Mouse (Mus musculus) intestine, embryonic 14.5 days (tissue): ENCODE data around the gene Ccdc82. TPM values are rescaled to one million over a fixed set of nuclear protein-coding genes. Genes with fewer than 3 reads are reported as not detected.

Source experiments
- ATAC-seq: fragments of 200-750 bp; cut with Nextera tagmentation; replicated peaks from 2 replicates; pipeline ENCODE4 v1.8.0; 2017; ENCODE audit warnings: low read depth, moderate number of reproducible peaks, moderate TSS enrichment, moderate library complexity; ENCODE audit not compliant: low FRiP score, low TSS enrichment
- DNase-seq: peaks from one replicate; pipeline ENCODE4 v3.0.0-alpha.2; 2018; ENCODE audit warnings: low spot score
- H3K27ac ChIP-seq: fragments of 300-500 bp; sonication (generic); 2 replicates; pipeline ENCODE4 v1.5.1; 2014; ENCODE audit warnings: low read depth, mild to moderate bottlenecking, control low read depth
- H3K27me3 ChIP-seq: fragments of 300-500 bp; sonication (generic); replicated peaks from 2 replicates; pipeline ENCODE4 v1.6.1; 2014; ENCODE audit warnings: low read length, control low read depth; ENCODE audit not compliant: control insufficient read depth, insufficient read depth
- H3K36me3 ChIP-seq: fragments of 300-500 bp; sonication (generic); 2 replicates; pipeline ENCODE4 v1.6.1; 2014; ENCODE audit warnings: low read length, control low read depth; ENCODE audit not compliant: control insufficient read depth, insufficient read depth
- H3K4me1 ChIP-seq: fragments of 300-500 bp; sonication (generic); replicated peaks from 2 replicates; pipeline ENCODE4 v1.6.1; 2014; ENCODE audit warnings: low read length, control low read depth, mixed read lengths; ENCODE audit not compliant: control insufficient read depth, insufficient read depth
- H3K4me2 ChIP-seq: fragments of 300-500 bp; sonication (generic); 2 replicates; pipeline ENCODE4 v1.6.1; 2014; ENCODE audit warnings: low read length
- H3K4me3 ChIP-seq: fragments of 300-500 bp; sonication (generic); 2 replicates; pipeline ENCODE4 v1.5.1; 2014; ENCODE audit warnings: low read depth, low read length, control low read depth, mixed read lengths
- H3K9ac ChIP-seq: fragments of 300-500 bp; sonication (generic); 2 replicates; pipeline ENCODE4 v1.6.1; 2014; ENCODE audit warnings: mild to moderate bottlenecking, low read length
- H3K9me3 ChIP-seq: fragments of 300-500 bp; sonication (generic); 2 replicates; pipeline ENCODE4 v1.6.1; 2016; ENCODE audit warnings: low read length, control low read depth; ENCODE audit not compliant: control insufficient read depth
- WGBS: fragments of 180-500 bp; shearing (Covaris S2); extraction: QIAGEN DNeasy Blood & Tissue Kit; methylation state at CpG from one replicate; pipeline ENCODE4 v1.1.7; 2014; 5-methylcytosine and 5-hydroxymethylcytosine counted together
- polyA plus RNA-seq: library from polyadenylated mRNA; unstranded; fragments of >200 nt; fragmentation: Nextera tagmentation; extraction: Ambion mirVana; gene quantifications from 2 replicates; pipeline ENCODE4 v1.2.1, GENCODE M21; 2014

Ccdc82 gene
- polyA plus RNA-seq, 1 experiment from 2014 or later = 10.2 TPM

DNA sequence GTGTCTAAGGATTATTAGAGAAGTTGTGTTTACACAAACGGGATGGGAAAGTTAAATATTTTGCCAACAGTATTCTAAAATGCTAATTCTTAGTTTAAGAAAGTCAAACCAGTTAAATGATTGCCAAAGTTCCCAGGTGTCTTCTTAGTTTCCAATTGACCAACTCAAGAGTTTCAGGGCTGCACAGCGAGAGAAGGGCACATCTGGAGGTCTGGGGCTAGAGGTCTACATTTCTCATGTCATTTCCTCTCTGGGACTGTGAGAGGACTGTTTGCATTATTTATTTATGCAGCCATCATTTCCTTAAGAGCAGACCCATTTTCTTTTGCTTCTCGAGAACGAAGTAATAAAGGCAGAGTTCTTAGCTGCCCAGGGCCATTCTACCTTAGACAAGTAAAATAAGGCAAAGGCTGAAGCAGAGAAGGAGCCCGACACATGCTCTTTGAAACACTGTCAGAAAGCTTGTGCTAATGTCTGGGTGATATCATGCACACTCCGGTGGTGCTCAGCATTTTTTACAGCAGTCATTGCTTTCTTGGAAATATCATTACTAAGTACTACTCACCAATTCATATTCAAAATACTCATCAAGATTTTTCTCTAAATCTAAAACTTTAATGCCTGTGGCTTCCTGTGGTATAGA lies 55.5 kb downstream of the Ccdc82 start:
- no peak overlapping the region for H3K4me3 ChIP-seq
- no peak overlapping the region for H3K27ac ChIP-seq
- H3K27me3 ChIP-seq = no peaks in the 10 kb centered on the region
- peaks cover 34% of the 10 kb centered on the region for H3K4me1 ChIP-seq
- no peaks in the 10 kb centered on the region for H3K9me3 ChIP-seq
- H3K9ac ChIP-seq = no peak overlapping the region
- WGBS = 22% methylated on average over 6 of the region's 6 CpGs
- peak overlapping the region; percentile 21; the same call in 1 of the 2 replicates for H3K4me2 ChIP-seq
- H3K36me3 ChIP-seq = no peaks in the 10 kb centered on the region
- ATAC-seq (no peak), DNase-seq (no peak)

DNA sequence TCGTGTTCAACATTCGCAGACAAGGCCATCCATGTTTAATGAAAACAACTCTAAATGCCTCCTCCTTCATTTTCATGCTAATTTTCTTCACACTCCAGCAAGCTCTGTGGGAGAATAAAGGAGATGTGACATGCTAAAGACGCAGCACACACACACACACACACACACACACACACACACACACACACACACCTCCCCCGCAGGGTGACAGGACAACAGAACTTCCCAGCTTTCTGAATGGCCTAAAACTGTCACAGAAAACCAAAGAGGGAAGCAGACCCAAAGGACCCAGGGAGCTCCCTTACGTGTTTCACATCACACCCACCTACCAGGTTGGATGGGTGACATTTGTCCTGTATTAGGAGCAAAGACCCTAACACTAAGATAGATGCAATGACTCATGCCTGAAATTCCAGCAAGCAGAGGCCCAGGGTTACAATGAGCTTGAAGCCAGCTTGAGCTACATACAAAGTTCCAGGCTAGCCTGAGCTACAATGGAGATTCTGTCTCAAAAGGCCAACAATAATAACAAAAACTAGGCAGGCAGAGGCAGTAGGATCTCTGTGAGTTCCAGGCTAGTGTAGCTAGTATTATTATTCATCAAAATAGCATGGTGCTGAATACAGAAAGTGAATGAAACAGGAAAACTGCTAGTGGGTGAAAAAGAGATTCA lies 56.5 kb downstream of the Ccdc82 start:
- Histone ChIP-seq H3K27ac (no peak overlapping the region), H3K9ac (no peak overlapping the region), H3K4me2 (no peak overlapping the region), H3K36me3 (no peaks in the 10 kb centered on the region), H3K9me3 (no peaks in the 10 kb centered on the region), H3K4me1 (peaks cover 29% of the 10 kb centered on the region), H3K4me3 (no peak overlapping the region), H3K27me3 (no peaks in the 10 kb centered on the region)
- no peak for DNase-seq
- 76% methylated on average over 5 of the region's 5 CpGs for WGBS
- no peak for ATAC-seq

DNA sequence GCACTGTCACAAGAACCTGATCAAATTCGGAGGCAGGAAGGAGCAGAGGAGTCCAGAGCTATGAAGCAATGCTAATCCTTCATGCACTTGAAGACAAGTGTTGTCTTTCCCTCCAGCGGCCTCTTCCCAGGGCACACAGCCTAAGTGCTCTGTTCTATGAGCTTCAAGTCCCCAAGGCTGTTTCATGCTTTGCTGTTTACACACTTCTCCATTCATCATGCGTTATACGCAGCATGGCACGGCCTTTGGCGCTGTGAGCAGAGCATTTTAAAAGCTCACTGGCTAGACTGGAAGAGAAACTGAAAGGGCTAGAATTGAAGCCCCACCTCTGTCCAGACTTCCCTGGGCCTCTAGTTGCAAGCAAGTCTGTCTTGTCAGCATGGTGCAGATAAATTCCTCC lies 57.2 kb downstream of the Ccdc82 start:
- ATAC-seq = no peak
- H3K4me1 ChIP-seq = peaks cover 25% of the 10 kb centered on the region
- no peak for DNase-seq
- H3K36me3 ChIP-seq = no peaks in the 10 kb centered on the region
- no peaks in the 10 kb centered on the region for H3K9me3 ChIP-seq
- no peak overlapping the region for H3K4me2 ChIP-seq
- 36% methylated on average over 6 of the region's 6 CpGs for WGBS
- no peaks in the 10 kb centered on the region for H3K27me3 ChIP-seq
- no peak overlapping the region for H3K4me3 ChIP-seq
- H3K27ac ChIP-seq = no peak overlapping the region
- H3K9ac ChIP-seq = no peak overlapping the region

DNA sequence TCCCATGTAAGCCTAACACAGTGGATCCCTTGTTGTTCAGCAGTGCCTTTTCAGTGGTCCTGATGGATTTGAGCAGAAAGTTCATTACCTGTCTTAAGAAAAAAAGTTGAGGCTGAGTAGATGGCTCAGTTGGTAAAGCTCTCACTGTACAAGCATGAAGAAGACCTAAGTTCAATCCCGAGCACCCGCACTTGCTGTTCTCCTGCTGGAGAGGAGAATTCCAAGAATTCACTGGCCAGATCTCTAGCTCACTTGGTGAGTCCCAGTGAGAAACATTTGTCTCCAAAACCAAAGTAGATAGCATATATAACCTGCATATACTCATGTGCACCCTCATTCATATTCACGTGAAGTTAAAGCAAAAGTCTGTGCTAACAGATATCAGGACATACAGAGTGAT lies 59.7 kb downstream of the Ccdc82 start:
- H3K4me2 ChIP-seq = no peak overlapping the region
- no peaks in the 10 kb centered on the region for H3K9me3 ChIP-seq
- no peak overlapping the region for H3K4me3 ChIP-seq
- no peaks in the 10 kb centered on the region for H3K27me3 ChIP-seq
- no peak for DNase-seq
- no peak overlapping the region for H3K9ac ChIP-seq
- WGBS = 93% methylated on average over 3 of the region's 3 CpGs
- H3K4me1 ChIP-seq = peaks cover 25% of the 10 kb centered on the region
- H3K36me3 ChIP-seq = no peaks in the 10 kb centered on the region
- ATAC-seq = no peak
- no peak overlapping the region for H3K27ac ChIP-seq

DNA sequence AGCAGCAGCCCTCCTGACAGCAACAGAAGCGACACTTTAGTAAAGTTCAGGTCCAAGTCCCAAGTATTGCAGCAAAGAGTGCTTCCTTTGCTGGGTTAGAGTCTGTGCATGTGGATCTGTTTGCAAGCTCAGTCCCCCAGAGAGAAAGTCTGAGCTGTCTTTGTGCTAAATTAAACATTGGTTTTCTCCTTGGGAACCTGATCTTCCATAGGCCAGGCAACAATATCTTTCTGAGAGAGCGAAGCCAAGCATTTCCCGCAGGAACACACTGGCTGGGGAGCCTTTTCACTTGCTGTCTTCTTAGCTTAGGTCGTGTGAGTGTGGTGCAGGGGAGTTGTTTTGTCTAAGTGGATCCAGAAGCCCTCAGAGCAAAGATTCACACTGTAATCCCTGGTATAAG lies 60.5 kb downstream of the Ccdc82 start:
- H3K9me3 ChIP-seq = no peaks in the 10 kb centered on the region
- H3K4me2 ChIP-seq = no peak overlapping the region
- H3K9ac ChIP-seq = no peak overlapping the region
- H3K4me1 ChIP-seq = peaks cover 18% of the 10 kb centered on the region
- no peak overlapping the region for H3K4me3 ChIP-seq
- WGBS = 53% methylated on average over 4 of the region's 4 CpGs
- H3K36me3 ChIP-seq = no peaks in the 10 kb centered on the region
- no peaks in the 10 kb centered on the region for H3K27me3 ChIP-seq
- ATAC-seq (no peak), DNase-seq (no peak)
- H3K27ac ChIP-seq = no peak overlapping the region

DNA sequence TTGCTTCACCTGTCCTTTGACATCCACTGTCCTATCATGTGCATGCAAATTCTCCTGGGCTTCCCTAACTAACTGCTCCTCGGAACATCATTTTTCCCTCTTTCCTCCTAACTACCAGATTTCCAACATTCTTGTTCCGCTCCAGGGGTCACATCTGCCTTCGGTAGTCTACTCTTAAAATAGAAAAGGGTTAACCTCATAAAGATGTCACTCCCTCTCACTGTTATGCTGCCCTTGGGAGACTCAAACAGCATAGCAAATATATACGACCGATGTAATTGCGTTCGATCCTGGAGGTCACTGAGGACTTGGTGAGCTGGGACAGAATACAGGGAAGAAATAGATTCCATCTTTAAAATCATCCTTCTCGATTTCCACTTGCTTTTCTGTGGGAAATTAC lies 62.0 kb downstream of the Ccdc82 start:
- Histone ChIP-seq H3K4me1 (peaks cover 14% of the 10 kb centered on the region; the same call in 1 of the 2 replicates), H3K36me3 (no peaks in the 10 kb centered on the region), H3K4me2 (no peak overlapping the region), H3K4me3 (no peak overlapping the region), H3K27ac (no peak overlapping the region), H3K9ac (no peak overlapping the region), H3K27me3 (no peaks in the 10 kb centered on the region), H3K9me3 (no peaks in the 10 kb centered on the region)
- DNase-seq (no peak), ATAC-seq (no peak)
- WGBS = 61% methylated on average over 8 of the region's 8 CpGs

DNA sequence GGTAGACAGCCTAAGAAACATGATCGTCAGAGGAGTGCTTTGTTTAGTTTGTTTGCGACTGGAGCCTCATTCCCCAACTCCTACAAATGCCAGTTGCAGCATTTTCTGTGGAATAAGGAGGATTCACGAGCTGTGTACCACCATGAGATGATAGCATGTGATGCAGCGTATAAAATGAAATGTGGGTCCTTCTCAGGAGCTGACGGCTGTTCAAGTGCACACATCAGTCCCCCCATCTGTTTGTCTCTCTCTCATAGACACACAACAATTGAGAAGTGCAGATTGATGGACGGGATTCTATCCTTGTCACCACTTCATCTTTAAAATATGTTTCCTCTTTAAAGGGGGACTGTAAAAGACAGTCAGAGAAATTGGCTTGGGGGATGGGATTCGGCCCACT lies 63.1 kb downstream of the Ccdc82 start:
- H3K9me3 ChIP-seq = no peaks in the 10 kb centered on the region
- no peak for ATAC-seq
- H3K4me2 ChIP-seq = no peak overlapping the region
- WGBS = 71% methylated on average over 7 of the region's 7 CpGs
- H3K9ac ChIP-seq = no peak overlapping the region
- no peaks in the 10 kb centered on the region for H3K27me3 ChIP-seq
- no peak for DNase-seq
- no peaks in the 10 kb centered on the region for H3K36me3 ChIP-seq
- H3K4me3 ChIP-seq = no peak overlapping the region
- no peak overlapping the region for H3K27ac ChIP-seq
- H3K4me1 ChIP-seq = 0 out of 2 replicates have a peak, but pooled peaks cover 5% of the 10 kb centered on the region

DNA sequence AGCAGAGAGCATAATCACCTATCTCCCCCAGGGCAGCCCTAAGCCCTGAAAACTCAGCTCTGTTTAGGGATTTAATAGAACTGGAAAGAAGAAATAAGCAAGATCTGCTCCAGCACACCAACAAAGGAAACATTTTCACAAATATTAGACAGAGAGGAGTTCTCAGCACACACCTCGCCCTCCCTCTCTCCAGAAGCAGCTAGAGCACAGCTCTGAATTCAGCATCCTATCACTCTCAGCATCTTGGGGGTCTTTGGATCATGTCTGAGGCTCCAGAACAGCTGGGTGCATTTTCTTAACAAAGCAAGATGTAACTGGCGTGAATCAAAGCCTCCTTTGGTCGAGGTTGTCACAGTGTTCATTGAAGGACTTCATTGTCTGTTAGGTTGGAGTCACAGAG lies 63.5 kb downstream of the Ccdc82 start:
- DNase-seq (no peak), ATAC-seq (no peak)
- Histone ChIP-seq H3K4me3 (no peak overlapping the region), H3K27ac (no peak overlapping the region), H3K4me1 (0 out of 2 replicates have a peak, but pooled peaks cover 5% of the 10 kb centered on the region), H3K9ac (no peak overlapping the region), H3K9me3 (no peaks in the 10 kb centered on the region), H3K27me3 (no peaks in the 10 kb centered on the region), H3K4me2 (no peak overlapping the region), H3K36me3 (no peaks in the 10 kb centered on the region)
- WGBS = 77% methylated on average over 3 of the region's 3 CpGs

DNA sequence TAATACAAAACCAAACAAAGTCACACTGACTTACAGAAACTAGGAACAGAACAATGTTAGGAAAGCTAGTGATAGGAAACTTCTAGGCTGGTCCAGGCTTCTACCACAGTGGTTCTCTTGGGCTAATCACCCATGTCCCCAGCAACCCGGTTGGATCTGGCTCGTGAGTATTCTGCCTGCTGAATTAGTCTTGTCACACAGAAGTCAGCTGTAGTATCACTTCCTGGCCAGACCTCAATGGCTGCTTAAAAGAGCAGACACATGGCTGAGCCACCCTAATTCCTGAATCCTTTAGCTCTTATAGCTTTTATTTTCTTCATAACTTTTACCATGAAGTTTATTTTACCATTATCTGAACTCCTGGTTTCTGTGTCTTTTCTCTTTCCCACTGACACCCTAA lies 64.3 kb downstream of the Ccdc82 start:
- Histone ChIP-seq H3K4me2 (no peak overlapping the region), H3K36me3 (no peaks in the 10 kb centered on the region), H3K27ac (no peak overlapping the region), H3K9ac (no peak overlapping the region), H3K4me1 (peaks cover 5% of the 10 kb centered on the region; the same call in 1 of the 2 replicates), H3K9me3 (no peaks in the 10 kb centered on the region), H3K27me3 (no peaks in the 10 kb centered on the region), H3K4me3 (no peak overlapping the region)
- ATAC-seq (no peak), DNase-seq (no peak)
- WGBS = 62% methylated on average over 2 of the region's 2 CpGs
